Mouse (Mus musculus) midbrain, embryonic 11.5 days (tissue): ENCODE measurements around the gene Pde6b. TPM values are rescaled to one million over a fixed set of nuclear protein-coding genes. Genes with fewer than 3 reads are reported as not detected.

ENCODE experiments used
- ATAC-seq: fragments of 200-750 bp; cut with Nextera tagmentation; 2 replicates; pipeline ENCODE4 v1.8.0; 2017; ENCODE audit warnings: moderate TSS enrichment, moderate library complexity; ENCODE audit not compliant: low FRiP score
- DNase-seq: peaks from one replicate; pipeline ENCODE4 v3.0.0; 2015; ENCODE audit warnings: low spot score; ENCODE audit errors: missing footprints
- H3K27ac ChIP-seq: fragments of 300-500 bp; sonication (generic); 2 replicates; pipeline ENCODE4 v1.5.1; 2014; ENCODE audit warnings: low read depth, low read length
- H3K27me3 ChIP-seq: fragments of 300-500 bp; sonication (generic); 2 replicates; pipeline ENCODE4 v1.6.1; 2014; ENCODE audit warnings: mild to moderate bottlenecking, low read length, moderate library complexity, mixed read lengths; ENCODE audit not compliant: control insufficient read depth, insufficient read depth
- H3K36me3 ChIP-seq: fragments of 300-500 bp; sonication (generic); 2 replicates; pipeline ENCODE4 v1.6.1; 2014; ENCODE audit warnings: mild to moderate bottlenecking, low read length, moderate library complexity, mixed read lengths; ENCODE audit not compliant: control insufficient read depth, insufficient read depth
- H3K4me1 ChIP-seq: fragments of 300-500 bp; sonication (generic); 2 replicates; pipeline ENCODE4 v1.6.1; 2014; ENCODE audit warnings: low read length; ENCODE audit not compliant: control insufficient read depth, insufficient read depth
- H3K4me2 ChIP-seq: fragments of 300-500 bp; sonication (generic); 2 replicates; pipeline ENCODE4 v1.6.1; 2014; ENCODE audit warnings: mild to moderate bottlenecking, moderate library complexity
- H3K4me3 ChIP-seq: fragments of 300-500 bp; sonication (generic); 2 replicates; pipeline ENCODE4 v1.5.1; 2014; ENCODE audit warnings: low read depth, low read length
- H3K9ac ChIP-seq: fragments of 300-500 bp; sonication (generic); 2 replicates; pipeline ENCODE4 v1.6.1; 2014; ENCODE audit warnings: low read length
- H3K9me3 ChIP-seq: fragments of 300-500 bp; sonication (generic); 2 replicates; pipeline ENCODE4 v1.6.1; 2016; ENCODE audit warnings: low read length; ENCODE audit not compliant: control insufficient read depth
- WGBS: fragments of 180-500 bp; shearing (Covaris S2); extraction: QIAGEN DNeasy Blood & Tissue Kit; methylation state at CpG from one replicate; pipeline ENCODE4 v1.1.7; 2014; 5-methylcytosine and 5-hydroxymethylcytosine counted together
- polyA plus RNA-seq: library from polyadenylated mRNA; unstranded; fragments of >200 nt; fragmentation: Nextera tagmentation; extraction: Ambion mirVana; gene quantifications from 2 replicates; pipeline ENCODE4 v1.2.1, GENCODE M21; 2014

Gene Pde6b
- polyA plus RNA-seq, 1 experiment from 2014 or later, result 0.29 TPM

- no peak overlapping the region for H3K4me3 ChIP-seq
- no peak for ATAC-seq
Observed at GRCm38 (mm10) chr5:108376059-108376458, 12.1 kb upstream of the Pde6b start.

GRCm38 (mm10) chr5:108378346-108378745 lies 9.8 kb upstream of the Pde6b start:
- no peak overlapping the region for H3K9ac ChIP-seq
- WGBS, result 84% methylated on average over 4 of the region's 4 CpGs
- no peak overlapping the region for H3K4me3 ChIP-seq
- ATAC-seq (no peak), DNase-seq (no peak)
- H3K4me1 ChIP-seq, result no peaks in the 10 kb centered on the region
- no peaks in the 10 kb centered on the region for H3K9me3 ChIP-seq
- H3K36me3 ChIP-seq, result no peaks in the 10 kb centered on the region
- H3K27me3 ChIP-seq, result no peaks in the 10 kb centered on the region
- no peak overlapping the region for H3K4me2 ChIP-seq
- no peak overlapping the region for H3K27ac ChIP-seq

More at GRCm38 (mm10) chr5:108376059-108376458, 12.1 kb upstream of the Pde6b start:
- H3K9ac ChIP-seq, result no peak overlapping the region
- H3K27ac ChIP-seq, result no peak overlapping the region
- WGBS, result 79% methylated on average over 1 of the region's 1 CpGs
- no peaks in the 10 kb centered on the region for H3K4me1 ChIP-seq
- peaks cover 3% of the 10 kb centered on the region; the same call in 1 of the 2 replicates for H3K27me3 ChIP-seq
- H3K4me2 ChIP-seq, result no peak overlapping the region
- no peaks in the 10 kb centered on the region for H3K36me3 ChIP-seq
- H3K9me3 ChIP-seq, result no peaks in the 10 kb centered on the region
- DNase-seq, result no peak

GRCm38 (mm10) chr5:108385632-108386031 lies 2.6 kb upstream of the Pde6b start:
- ATAC-seq, result no peak
- WGBS, result 91% methylated on average over 2 of the region's 2 CpGs
- H3K9ac ChIP-seq, result no peak overlapping the region
- H3K4me2 ChIP-seq, result no peak overlapping the region
- H3K4me1 ChIP-seq, result no peaks in the 10 kb centered on the region
- H3K27me3 ChIP-seq, result no peaks in the 10 kb centered on the region
- no peaks in the 10 kb centered on the region for H3K9me3 ChIP-seq
- no peak overlapping the region for H3K4me3 ChIP-seq
- no peak for DNase-seq
- H3K36me3 ChIP-seq, result no peaks in the 10 kb centered on the region
- no peak overlapping the region for H3K27ac ChIP-seq

DNA sequence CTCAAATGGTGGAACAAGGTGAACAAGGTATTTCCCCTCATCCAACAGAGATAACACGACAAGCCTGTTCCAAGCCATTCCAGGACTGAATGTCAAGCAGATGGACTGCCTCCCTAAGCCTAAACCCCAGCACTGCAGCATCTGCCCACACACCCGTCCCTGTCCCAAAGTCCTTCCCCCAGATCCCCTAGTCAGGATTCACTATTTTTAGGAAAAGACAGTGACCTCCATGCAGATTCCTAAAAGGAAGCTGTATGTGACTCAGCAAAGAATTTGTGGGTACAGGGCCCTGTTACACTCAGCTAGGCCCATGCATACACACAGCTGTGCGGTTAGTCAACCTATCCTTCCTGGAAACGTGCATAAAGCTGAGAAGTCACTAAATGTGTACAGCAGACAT lies 1.7 kb upstream of the Pde6b start:
- WGBS, result 70% methylated on average over 4 of the region's 4 CpGs

GRCm38 (mm10) chr5:108389744-108390143 lies 1.6 kb downstream of the Pde6b start:
- DNase-seq (no peak), ATAC-seq (no peak)
- Histone ChIP-seq H3K27me3 (no peaks in the 10 kb centered on the region), H3K27ac (no peak overlapping the region), H3K9ac (no peak overlapping the region), H3K4me1 (no peaks in the 10 kb centered on the region), H3K4me3 (no peak overlapping the region), H3K36me3 (no peaks in the 10 kb centered on the region), H3K4me2 (no peak overlapping the region), H3K9me3 (no peaks in the 10 kb centered on the region)
- WGBS, result 76% methylated on average over 3 of the region's 3 CpGs

More for the DNA sequence above, 1.7 kb upstream of the Pde6b start:
- no peak overlapping the region for H3K4me2 ChIP-seq
- H3K9me3 ChIP-seq, result no peaks in the 10 kb centered on the region
- H3K4me1 ChIP-seq, result no peaks in the 10 kb centered on the region
- no peak overlapping the region for H3K4me3 ChIP-seq
- no peak for ATAC-seq
- H3K27ac ChIP-seq, result no peak overlapping the region
- H3K27me3 ChIP-seq, result no peaks in the 10 kb centered on the region
- no peak for DNase-seq
- no peaks in the 10 kb centered on the region for H3K36me3 ChIP-seq
- no peak overlapping the region for H3K9ac ChIP-seq

DNA sequence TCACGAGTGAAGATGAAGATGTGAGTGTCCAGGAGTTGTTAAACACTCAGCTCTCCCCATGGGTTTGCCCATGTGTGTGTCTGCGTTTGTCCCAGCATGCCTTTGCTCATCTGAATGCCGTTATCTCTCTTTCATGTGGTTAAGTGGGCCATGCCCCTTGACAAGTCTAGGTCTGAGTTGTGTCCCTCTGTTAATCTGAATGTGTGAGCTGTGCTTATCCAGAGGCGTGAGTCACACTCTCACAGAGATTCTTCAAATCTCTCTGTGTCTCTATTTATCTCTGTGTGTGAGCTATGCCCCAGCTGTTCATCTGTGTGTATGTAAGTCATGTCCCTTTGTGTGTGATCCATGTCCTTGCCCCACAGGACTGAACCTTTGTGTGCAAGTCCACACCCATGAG lies 15.3 kb downstream of the Pde6b start:
- H3K27ac ChIP-seq, result no peak overlapping the region
- no peaks in the 10 kb centered on the region for H3K4me1 ChIP-seq
- WGBS, result 75% methylated on average over 4 of the region's 4 CpGs
- ATAC-seq, result no peak
- H3K36me3 ChIP-seq, result no peaks in the 10 kb centered on the region
- H3K27me3 ChIP-seq, result no peaks in the 10 kb centered on the region
- H3K9me3 ChIP-seq, result no peaks in the 10 kb centered on the region
- H3K4me2 ChIP-seq, result no peak overlapping the region
- no peak for DNase-seq
- H3K9ac ChIP-seq, result no peak overlapping the region
- H3K4me3 ChIP-seq, result no peak overlapping the region

DNA sequence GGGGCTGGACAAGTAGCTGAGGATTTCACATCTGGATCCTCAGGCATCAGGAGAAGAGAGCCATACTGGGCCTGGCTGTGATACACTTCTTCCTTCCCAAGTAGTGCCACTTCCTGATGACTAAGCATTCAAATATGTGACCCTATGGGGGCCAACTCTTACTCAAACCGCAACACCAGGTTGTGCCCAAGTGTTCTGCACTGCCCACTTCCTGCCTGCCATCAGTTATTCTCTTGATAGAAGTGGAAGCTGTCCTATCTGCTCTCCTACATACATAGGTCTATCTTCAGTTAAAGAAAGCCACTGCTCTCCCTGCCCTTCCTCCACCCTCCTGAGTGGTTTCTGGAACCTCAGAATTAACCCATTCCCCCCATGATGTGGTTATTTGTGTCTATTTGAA lies 17.3 kb downstream of the Pde6b start:
- Histone ChIP-seq H3K27me3 (no peaks in the 10 kb centered on the region), H3K9ac (no peak overlapping the region), H3K36me3 (no peaks in the 10 kb centered on the region), H3K4me1 (no peaks in the 10 kb centered on the region), H3K9me3 (no peaks in the 10 kb centered on the region), H3K27ac (no peak overlapping the region), H3K4me2 (no peak overlapping the region), H3K4me3 (no peak overlapping the region)
- ATAC-seq (no peak), DNase-seq (no peak)
- WGBS, result 78% methylated on average over 1 of the region's 1 CpGs

GRCm38 (mm10) chr5:108406977-108407376 lies 18.8 kb downstream of the Pde6b start:
- Histone ChIP-seq H3K4me3 (no peak overlapping the region), H3K27ac (no peak overlapping the region), H3K27me3 (no peaks in the 10 kb centered on the region), H3K4me1 (no peaks in the 10 kb centered on the region), H3K9me3 (no peaks in the 10 kb centered on the region), H3K36me3 (no peaks in the 10 kb centered on the region), H3K4me2 (no peak overlapping the region), H3K9ac (no peak overlapping the region)
- DNase-seq, result no peak
- no peak for ATAC-seq
- 72% methylated on average over 2 of the region's 2 CpGs for WGBS

DNA sequence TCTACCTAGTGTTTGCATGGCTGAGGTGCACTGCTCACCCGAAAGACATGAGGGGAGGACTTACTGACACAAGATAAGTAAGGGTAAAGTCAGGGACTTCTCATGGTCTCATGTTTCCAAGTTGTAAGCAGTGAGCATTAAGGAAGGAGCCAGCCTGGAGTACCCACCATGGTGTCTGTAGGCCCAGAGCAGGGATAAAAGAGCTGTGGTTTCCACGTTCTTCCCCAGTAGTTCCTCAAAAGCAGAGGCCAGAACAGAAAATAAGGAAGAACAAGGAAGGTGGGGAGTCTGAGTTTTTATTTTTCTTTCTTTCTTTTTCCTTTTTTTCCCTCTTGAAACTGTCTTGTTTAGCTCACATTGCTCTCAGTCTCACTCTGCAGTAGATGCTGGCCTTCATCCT lies 26.5 kb downstream of the Pde6b start:
- WGBS, result 69% methylated on average over 2 of the region's 2 CpGs
- DNase-seq (no peak), ATAC-seq (no peak)
- Histone ChIP-seq H3K27me3 (no peaks in the 10 kb centered on the region), H3K4me1 (no peaks in the 10 kb centered on the region), H3K36me3 (no peaks in the 10 kb centered on the region), H3K9ac (no peak overlapping the region), H3K4me3 (no peak overlapping the region), H3K27ac (no peak overlapping the region), H3K9me3 (no peaks in the 10 kb centered on the region), H3K4me2 (no peak overlapping the region)

DNA sequence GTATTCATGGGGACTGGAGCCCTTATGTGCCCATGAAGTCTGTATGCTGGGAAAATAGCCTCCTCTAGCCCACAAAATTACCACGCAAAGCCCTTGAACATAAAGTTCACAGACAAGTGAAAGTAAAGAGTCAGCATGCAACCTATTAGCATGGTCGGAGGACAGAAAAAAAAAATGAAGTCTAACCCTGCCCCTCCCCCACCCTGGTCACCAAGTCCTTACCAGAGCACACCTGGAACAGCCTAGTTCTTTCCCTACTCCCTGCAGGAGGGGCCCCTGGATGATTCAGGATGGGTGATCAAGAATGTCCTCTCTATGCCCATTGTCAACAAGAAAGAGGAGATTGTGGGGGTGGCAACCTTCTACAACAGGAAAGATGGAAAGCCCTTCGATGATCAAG lies 34.5 kb downstream of the Pde6b start:
- H3K4me1 ChIP-seq, result no peaks in the 10 kb centered on the region
- 75% methylated on average over 3 of the region's 3 CpGs for WGBS
- DNase-seq (no peak), ATAC-seq (no peak)
- H3K4me2 ChIP-seq, result no peak overlapping the region
- no peak overlapping the region for H3K4me3 ChIP-seq
- no peak overlapping the region for H3K9ac ChIP-seq
- H3K27me3 ChIP-seq, result no peaks in the 10 kb centered on the region
- no peak overlapping the region for H3K27ac ChIP-seq
- no peaks in the 10 kb centered on the region for H3K36me3 ChIP-seq
- H3K9me3 ChIP-seq, result no peaks in the 10 kb centered on the region
